Mouse (Mus musculus) cerebellum, adult 11 months (tissue): ENCODE measurements around the gene Ccdc15.

ENCODE experiments used
- DNase-seq: peaks from one replicate; pipeline ENCODE4 v3.0.0; 2022

The Ccdc15 gene

GRCm38 (mm10) chr9:37230486-37231195 is 117.6 kb downstream of the Ccdc15 start:
- no peak for DNase-seq

- DNase-seq = peak; percentile 59
These were observed 118.3 kb downstream of the Ccdc15 start for GRCm38 (mm10) chr9:37229880-37230325.
